Mouse (Mus musculus) midbrain, embryonic 10.5 days (tissue): ENCODE results near the gene Brca2. TPM values are rescaled to one million over a fixed set of nuclear protein-coding genes. Genes with fewer than 3 reads are reported as not detected.

Experiments used
- DNase-seq: peaks from one replicate; pipeline ENCODE4 v3.0.0-alpha.2; 2017; ENCODE audit warnings: low spot score
- H3K27ac ChIP-seq: fragments of 300-500 bp; sonication (generic); replicated peaks from 2 replicates; pipeline ENCODE4 v1.5.1; 2016; ENCODE audit warnings: mild to moderate bottlenecking
- H3K27me3 ChIP-seq: fragments of 300-500 bp; sonication (generic); 2 replicates; pipeline ENCODE4 v1.6.1; 2016; ENCODE audit warnings: low read depth, mild to moderate bottlenecking; ENCODE audit not compliant: poor library complexity, severe bottlenecking
- H3K36me3 ChIP-seq: fragments of 300-500 bp; sonication (generic); 2 replicates; pipeline ENCODE4 v1.6.1; 2016; ENCODE audit warnings: mild to moderate bottlenecking, moderate library complexity
- H3K4me1 ChIP-seq: fragments of 300-500 bp; sonication (generic); 2 replicates; pipeline ENCODE4 v1.6.1; 2016
- H3K4me3 ChIP-seq: fragments of 300-500 bp; sonication (generic); 2 replicates; pipeline ENCODE4 v1.5.1; 2016; ENCODE audit warnings: mild to moderate bottlenecking, moderate library complexity
- H3K9me3 ChIP-seq: fragments of 300-500 bp; sonication (generic); replicated peaks from 2 replicates; pipeline ENCODE4 v1.6.1; 2016; ENCODE audit warnings: mild to moderate bottlenecking
- WGBS: fragments of 180-500 bp; shearing (Covaris S2); methylation state at CpG from one replicate; pipeline ENCODE4 v1.1.7; 2016; 5-methylcytosine and 5-hydroxymethylcytosine counted together
- polyA plus RNA-seq: library from polyadenylated mRNA; unstranded; fragments of >200 nt; fragmentation: Nextera tagmentation; extraction: Ambion mirVana; gene quantifications from 2 replicates; pipeline ENCODE4 v1.2.1, GENCODE M21; 2016

Gene Brca2
- polyA plus RNA-seq, 1 experiment from 2014 or later: 34.9 TPM

DNA sequence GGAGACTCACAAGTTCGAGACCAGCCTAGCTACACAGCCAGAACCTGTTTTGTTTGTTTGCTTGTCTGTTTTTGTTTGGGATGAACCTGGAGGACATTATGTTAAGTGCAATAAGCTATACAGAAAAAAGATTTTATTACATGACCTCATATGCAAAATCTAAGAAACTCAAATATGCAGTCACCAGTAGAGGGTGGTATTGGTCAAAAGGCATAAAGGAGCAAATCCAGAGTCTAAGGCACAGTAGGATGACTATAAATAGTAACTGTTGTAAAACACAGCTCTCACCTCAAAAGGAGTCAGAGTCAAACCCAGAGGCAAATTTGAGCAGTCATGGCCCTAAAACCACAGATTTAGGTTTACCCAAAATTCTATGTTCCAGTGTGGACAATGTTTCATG lies 2.9 kb upstream of the Brca2 start:
- peaks cover 2% of the 10 kb centered on the region; the same call in 1 of the 2 replicates for H3K36me3 ChIP-seq
- no peaks in the 10 kb centered on the region for H3K9me3 ChIP-seq
- no peak overlapping the region for H3K4me3 ChIP-seq
- no peaks in the 10 kb centered on the region for H3K27me3 ChIP-seq
- peaks cover 18% of the 10 kb centered on the region for H3K4me1 ChIP-seq
- 93% methylated on average over 1 of the region's 1 CpGs for WGBS
- no peak overlapping the region for H3K27ac ChIP-seq
- DNase-seq: no peak

DNA sequence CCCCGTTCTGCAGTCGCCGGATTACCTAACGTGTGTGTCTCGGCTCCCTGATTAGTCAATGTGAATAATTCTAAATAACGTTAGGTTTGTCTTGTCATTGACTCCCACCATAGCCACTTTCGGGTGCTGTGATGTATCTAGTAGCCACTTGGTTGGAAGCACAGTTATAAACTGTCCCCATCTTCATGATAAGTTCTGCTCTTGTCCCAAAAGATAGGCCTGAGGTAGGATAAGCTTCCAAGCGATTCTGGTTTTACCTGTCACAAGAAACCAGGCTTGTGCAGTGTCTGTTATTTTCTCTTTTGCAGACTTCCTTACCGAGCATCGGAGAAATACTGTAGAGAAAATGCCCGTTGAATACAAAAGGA lies 421 bp downstream of the Brca2 start:
- 15% methylated on average over 11 of the region's 11 CpGs for WGBS
- peak overlapping the region; percentile 87 for H3K4me3 ChIP-seq

DNA sequence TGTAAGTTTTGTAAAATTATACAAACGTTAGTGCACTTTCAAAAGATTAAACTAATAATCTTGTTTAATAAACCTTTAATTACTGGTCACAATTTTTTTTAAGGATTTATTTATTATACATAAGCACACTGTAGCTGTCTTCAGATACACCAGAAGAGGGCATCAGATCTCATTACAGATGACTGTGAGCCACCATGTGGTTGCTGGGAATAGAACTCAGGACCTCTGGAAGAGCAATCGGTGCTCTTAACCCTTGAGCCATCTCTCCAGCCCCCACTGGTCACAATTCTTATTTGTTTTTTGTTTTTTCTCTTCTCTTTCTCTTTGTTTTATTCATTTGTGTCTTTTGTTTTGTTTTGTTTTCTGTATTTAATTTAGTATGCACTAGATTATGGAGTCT lies 2.8 kb downstream of the Brca2 start:
- Histone ChIP-seq H3K9me3 (no peaks in the 10 kb centered on the region), H3K4me1 (peaks cover 18% of the 10 kb centered on the region), H3K27me3 (no peaks in the 10 kb centered on the region), H3K4me3 (no peak overlapping the region), H3K27ac (no peak overlapping the region), H3K36me3 (peaks cover 22% of the 10 kb centered on the region)
- WGBS: 88% methylated on average over 2 of the region's 2 CpGs
- no peak for DNase-seq

More for the DNA sequence above, 421 bp downstream of the Brca2 start:
- H3K27me3 ChIP-seq: no peaks in the 10 kb centered on the region
- peaks cover 18% of the 10 kb centered on the region for H3K4me1 ChIP-seq
- H3K9me3 ChIP-seq: no peaks in the 10 kb centered on the region
- DNase-seq: no peak
- peaks cover 12% of the 10 kb centered on the region for H3K36me3 ChIP-seq
- H3K27ac ChIP-seq: peak overlapping the region; percentile 96

DNA sequence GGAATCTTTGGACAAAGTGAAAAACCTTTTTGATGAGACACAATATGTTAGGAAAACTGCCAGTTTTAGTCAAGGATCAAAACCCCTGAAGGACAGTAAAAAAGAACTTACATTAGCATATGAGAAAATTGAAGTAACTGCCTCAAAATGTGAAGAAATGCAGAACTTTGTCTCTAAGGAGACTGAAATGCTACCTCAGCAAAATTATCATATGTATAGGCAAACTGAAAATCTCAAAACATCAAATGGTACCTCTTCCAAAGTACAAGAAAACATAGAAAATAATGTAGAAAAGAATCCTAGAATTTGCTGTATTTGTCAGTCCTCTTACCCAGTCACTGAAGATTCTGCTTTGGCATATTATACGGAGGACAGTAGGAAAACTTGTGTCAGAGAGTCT lies 18.9 kb downstream of the Brca2 start:
- peaks cover 66% of the 10 kb centered on the region for H3K36me3 ChIP-seq
- H3K9me3 ChIP-seq: peaks cover 28% of the 10 kb centered on the region; the same call in 1 of the 2 replicates
- no peak overlapping the region for H3K4me3 ChIP-seq
- H3K27ac ChIP-seq: no peak overlapping the region
- H3K4me1 ChIP-seq: no peaks in the 10 kb centered on the region
- H3K27me3 ChIP-seq: no peaks in the 10 kb centered on the region
- WGBS: 98% methylated on average over 1 of the region's 1 CpGs
- no peak for DNase-seq

DNA sequence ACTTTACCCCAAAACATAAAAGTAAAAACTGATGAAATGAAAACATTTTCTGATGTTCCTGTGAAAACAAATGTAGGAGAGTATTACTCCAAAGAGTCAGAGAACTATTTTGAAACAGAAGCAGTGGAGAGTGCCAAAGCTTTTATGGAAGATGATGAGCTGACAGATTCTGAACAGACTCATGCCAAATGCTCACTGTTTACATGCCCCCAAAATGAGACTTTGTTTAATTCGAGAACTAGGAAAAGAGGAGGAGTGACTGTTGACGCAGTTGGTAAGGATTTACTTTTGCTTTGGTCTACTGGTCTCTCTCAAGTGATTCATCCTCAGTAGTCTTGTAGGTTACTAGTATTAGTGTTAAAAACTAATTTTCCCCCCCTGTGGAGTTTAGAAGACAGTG lies 20.8 kb downstream of the Brca2 start:
- Histone ChIP-seq H3K4me1 (no peaks in the 10 kb centered on the region), H3K27me3 (no peaks in the 10 kb centered on the region), H3K4me3 (no peak overlapping the region), H3K9me3 (peaks cover 19% of the 10 kb centered on the region; the same call in 1 of the 2 replicates), H3K27ac (no peak overlapping the region), H3K36me3 (peaks cover 49% of the 10 kb centered on the region)
- WGBS: 95% methylated on average over 2 of the region's 2 CpGs
- DNase-seq: no peak

DNA sequence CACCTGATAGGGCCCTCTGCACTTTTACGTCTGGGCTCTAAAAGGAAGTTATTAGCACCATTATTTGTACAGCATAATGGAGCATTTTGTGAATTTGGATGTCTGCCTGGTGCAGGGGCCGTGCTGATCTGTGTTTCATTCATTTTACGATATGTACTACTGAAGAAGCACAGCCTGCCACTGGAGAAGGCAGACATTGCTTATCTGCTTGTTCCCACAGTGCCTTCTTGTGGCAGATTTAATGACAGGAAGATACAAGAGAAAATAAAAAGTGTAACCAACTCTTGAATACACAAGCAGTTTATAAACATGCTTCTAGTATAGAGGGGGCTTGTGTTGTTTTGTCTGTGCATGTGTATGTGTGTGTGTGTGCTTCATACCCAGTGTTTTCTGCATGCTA lies 29.2 kb downstream of the Brca2 start:
- no peak overlapping the region for H3K4me3 ChIP-seq
- no peaks in the 10 kb centered on the region for H3K27me3 ChIP-seq
- no peak for DNase-seq
- H3K27ac ChIP-seq: no peak overlapping the region
- no peaks in the 10 kb centered on the region for H3K4me1 ChIP-seq
- peaks cover 75% of the 10 kb centered on the region for H3K36me3 ChIP-seq
- no peaks in the 10 kb centered on the region for H3K9me3 ChIP-seq
- WGBS: 89% methylated on average over 3 of the region's 3 CpGs

DNA sequence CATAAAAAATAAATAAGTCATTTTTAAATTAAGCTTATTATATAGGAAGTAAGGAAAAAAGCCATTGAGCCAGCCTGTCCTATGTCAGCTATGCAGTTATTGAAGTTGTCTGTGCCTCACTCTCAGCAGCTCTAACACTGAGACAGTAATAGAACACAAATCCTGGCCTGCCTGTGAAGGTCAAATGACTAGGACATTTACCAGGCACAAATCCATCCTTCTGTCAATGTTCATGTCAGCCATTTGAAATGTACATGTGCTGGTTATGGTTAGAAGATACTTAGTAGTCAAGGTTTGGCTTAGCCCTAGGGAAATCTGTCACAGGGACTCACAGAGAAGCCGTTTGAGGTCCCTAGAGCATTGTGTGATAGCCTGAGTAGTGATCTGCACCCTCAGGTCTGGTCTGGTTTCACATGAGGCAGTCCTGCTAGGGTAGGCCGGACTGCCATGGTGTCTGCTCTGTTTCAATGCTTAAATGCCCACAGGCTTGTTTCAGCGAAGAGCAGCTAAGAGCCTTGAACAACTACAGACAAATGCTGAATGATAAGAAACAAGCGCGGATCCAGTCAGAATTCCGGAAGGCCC lies 37.2 kb downstream of the Brca2 start:
- Histone ChIP-seq H3K4me1 (no peaks in the 10 kb centered on the region), H3K4me3 (no peak overlapping the region), H3K9me3 (no peaks in the 10 kb centered on the region), H3K36me3 (peaks cover 93% of the 10 kb centered on the region), H3K27me3 (no peaks in the 10 kb centered on the region), H3K27ac (no peak overlapping the region)
- no peak for DNase-seq
- WGBS: 95% methylated on average over 6 of the region's 6 CpGs

DNA sequence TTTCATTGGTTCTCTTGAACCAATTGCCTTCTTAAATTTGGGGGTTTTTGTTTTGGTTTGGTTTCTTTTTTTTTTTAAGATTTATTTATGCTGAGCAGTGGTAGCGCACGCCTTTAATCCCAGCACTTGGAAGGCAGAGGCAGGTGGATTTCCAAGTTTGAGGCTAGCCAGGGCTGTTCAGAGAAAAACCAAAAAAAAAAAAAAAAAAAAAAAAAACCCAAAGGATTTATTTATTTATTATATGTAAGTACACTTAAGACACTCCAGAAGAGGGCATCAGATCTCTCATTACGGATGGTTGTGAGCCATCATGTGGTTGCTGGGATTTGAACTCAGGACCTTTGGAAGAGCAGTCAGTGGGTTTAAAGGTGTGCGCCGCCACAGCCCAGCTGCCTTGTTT lies 38.4 kb downstream of the Brca2 start:
- peaks cover 93% of the 10 kb centered on the region for H3K36me3 ChIP-seq
- no peaks in the 10 kb centered on the region for H3K4me1 ChIP-seq
- WGBS: 97% methylated on average over 5 of the region's 5 CpGs
- no peaks in the 10 kb centered on the region for H3K9me3 ChIP-seq
- H3K27me3 ChIP-seq: no peaks in the 10 kb centered on the region
- H3K27ac ChIP-seq: no peak overlapping the region
- no peak overlapping the region for H3K4me3 ChIP-seq
- no peak for DNase-seq

DNA sequence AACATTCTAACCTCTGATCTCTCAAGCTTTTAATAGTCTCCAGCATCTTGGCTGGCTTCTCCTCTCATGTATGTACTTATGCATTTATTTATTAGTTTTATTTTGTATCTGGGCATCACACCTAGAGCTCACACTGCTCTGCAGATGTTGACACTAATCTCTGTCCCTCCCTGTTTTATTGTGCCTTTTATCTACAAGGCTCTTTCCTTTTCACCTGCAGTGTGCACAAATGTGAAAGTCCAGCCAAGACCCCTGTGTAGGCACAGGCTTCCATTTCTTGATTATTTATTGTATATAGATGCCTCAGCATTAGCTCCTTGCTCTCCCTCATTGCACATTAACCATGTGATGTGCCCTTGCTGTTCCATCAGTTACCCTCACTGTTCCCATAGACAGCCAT lies 38.9 kb downstream of the Brca2 start:
- Histone ChIP-seq H3K4me1 (no peaks in the 10 kb centered on the region; the same call in 1 of the 2 replicates), H3K9me3 (no peaks in the 10 kb centered on the region), H3K4me3 (no peak overlapping the region), H3K27ac (no peak overlapping the region), H3K27me3 (no peaks in the 10 kb centered on the region), H3K36me3 (peaks cover 96% of the 10 kb centered on the region)
- DNase-seq: no peak

DNA sequence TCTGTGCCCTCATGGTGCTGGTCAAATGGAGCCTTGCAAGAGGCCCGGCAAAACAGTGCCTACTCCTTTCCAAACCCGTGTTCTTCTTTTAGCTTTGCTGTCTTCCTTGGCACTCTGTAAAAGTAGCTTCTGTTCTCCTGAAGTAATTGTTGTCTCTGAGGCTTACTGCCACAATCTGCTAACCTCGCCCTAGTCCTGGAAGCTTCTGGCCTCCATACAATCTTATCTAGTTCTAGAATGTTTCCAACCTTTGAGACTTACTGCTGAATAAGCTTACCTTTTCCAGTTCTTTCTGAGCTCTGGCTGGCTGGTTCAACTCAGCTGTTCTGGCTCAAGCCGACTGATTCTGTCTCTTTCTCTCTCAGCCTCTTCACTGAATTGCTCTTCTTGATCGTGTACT lies 39.4 kb downstream of the Brca2 start:
- DNase-seq: no peak
- Histone ChIP-seq H3K4me3 (no peak overlapping the region), H3K27ac (no peak overlapping the region), H3K4me1 (no peaks in the 10 kb centered on the region; the same call in 1 of the 2 replicates), H3K27me3 (no peaks in the 10 kb centered on the region), H3K36me3 (peaks cover 99% of the 10 kb centered on the region), H3K9me3 (no peaks in the 10 kb centered on the region)
- 90% methylated on average over 5 of the region's 5 CpGs for WGBS

DNA sequence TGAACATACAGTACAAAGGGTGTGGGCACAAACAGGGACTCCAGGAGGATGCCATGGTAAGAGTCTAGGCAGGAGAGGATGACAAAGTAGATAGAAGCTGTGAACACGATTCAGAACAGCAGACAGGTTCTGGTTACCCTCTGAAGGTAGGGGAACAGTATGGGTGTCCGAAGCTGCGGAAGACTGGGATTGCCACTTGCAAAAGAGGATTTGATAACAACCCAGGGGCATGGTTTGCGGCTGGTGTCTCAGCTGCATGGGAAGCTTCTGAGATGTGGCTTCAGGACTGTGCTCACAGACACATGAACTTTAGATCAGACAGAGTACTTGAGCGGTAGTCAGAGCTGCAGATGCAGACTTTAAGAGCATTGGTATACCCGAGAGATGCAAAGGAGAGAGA lies 42.0 kb downstream of the Brca2 start:
- Histone ChIP-seq H3K27me3 (no peaks in the 10 kb centered on the region), H3K4me3 (no peak overlapping the region), H3K9me3 (no peaks in the 10 kb centered on the region), H3K36me3 (peaks cover 97% of the 10 kb centered on the region), H3K27ac (no peak overlapping the region), H3K4me1 (no peaks in the 10 kb centered on the region; the same call in 1 of the 2 replicates)
- DNase-seq: no peak
- whole genome bisulfite sequencing: 87% methylated on average over 6 of the region's 6 CpGs

DNA sequence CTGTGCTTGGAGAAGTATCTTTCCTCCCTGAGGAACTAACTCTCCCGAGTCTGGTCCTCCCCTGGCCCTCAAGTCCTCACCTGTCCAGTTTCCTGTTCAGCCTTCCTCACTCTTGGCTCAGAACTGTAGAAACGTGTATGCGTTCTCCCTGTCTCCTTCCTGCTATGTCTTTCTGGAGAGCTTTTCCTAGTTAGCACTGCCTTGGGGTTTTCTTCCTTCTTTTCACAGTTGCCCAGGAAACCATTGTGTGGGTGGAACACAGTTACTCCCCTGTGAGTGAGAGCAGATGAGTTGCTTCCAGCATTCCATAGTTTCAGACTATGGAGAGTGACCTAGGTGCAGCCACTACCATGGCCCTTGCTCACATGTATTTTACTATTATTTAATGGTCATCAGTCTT lies 43.8 kb downstream of the Brca2 start:
- no peaks in the 10 kb centered on the region; the same call in 1 of the 2 replicates for H3K4me1 ChIP-seq
- no peak overlapping the region for H3K4me3 ChIP-seq
- H3K9me3 ChIP-seq: no peaks in the 10 kb centered on the region
- H3K27ac ChIP-seq: no peak overlapping the region
- WGBS: 70% methylated on average over 3 of the region's 3 CpGs
- no peak for DNase-seq
- peaks cover 95% of the 10 kb centered on the region for H3K36me3 ChIP-seq
- no peaks in the 10 kb centered on the region for H3K27me3 ChIP-seq

DNA sequence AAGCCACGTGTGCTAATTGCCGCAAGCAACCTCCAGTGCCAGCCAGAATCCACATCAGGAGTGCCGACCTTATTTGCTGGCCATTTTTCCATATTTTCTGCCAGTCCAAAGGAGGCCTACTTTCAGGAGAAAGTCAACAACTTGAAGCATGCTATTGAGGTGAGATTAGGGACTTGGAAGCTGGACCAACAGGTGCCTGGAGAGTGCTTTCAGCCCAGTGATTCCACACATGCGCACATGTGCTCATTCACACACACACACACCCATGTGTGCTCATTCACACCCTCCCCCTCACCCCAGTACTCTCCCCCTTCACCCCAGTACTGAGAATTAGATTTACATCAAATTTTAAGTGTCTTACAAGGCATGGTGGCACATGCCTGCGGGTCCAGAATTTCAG lies 44.5 kb downstream of the Brca2 start:
- no peaks in the 10 kb centered on the region; the same call in 1 of the 2 replicates for H3K4me1 ChIP-seq
- peaks cover 95% of the 10 kb centered on the region for H3K36me3 ChIP-seq
- no peak overlapping the region for H3K4me3 ChIP-seq
- 93% methylated on average over 5 of the region's 5 CpGs for WGBS
- H3K9me3 ChIP-seq: no peaks in the 10 kb centered on the region
- no peaks in the 10 kb centered on the region for H3K27me3 ChIP-seq
- H3K27ac ChIP-seq: no peak overlapping the region
- no peak for DNase-seq
